9 mouse cellular contexts compared by ENCODE assay signal in genomic region chr2:112266780-112267179, GRCm38 (mm10). TPM values are rescaled to one million over a fixed set of nuclear protein-coding genes. Genes with fewer than 3 reads are reported as not detected.
DNase-seq lines count a peak whose midpoint lies in the region; ATAC-seq and TF ChIP-seq lines count a peak whose summit lies in the region.
"Had no signal": no experiment of that assay in that cellular context is flagged by ENCODE, and none has a peak within 500 bp of the region (broad histone marks: within the 10 kb centered on the region; RNA-seq: fewer than 3 reads in every experiment).

No protein-coding gene starts in this region.

- H3K4me2 ChIP-seq in heart, embryonic 14.5 days (ENCODE audit: low read length), result peak overlapping the region; percentile 90
- H3K4me2 ChIP-seq in limb, embryonic 13.5 days (replicated peaks), result peak overlapping the region; percentile 95

- H3K36me3 ChIP-seq in thymus, adult 2 months (ENCODE audit: control insufficient read depth, insufficient read depth, low read length), result no peaks in the 10 kb centered on the region
- 0 out of 2 replicates have a peak, but pooled peaks cover 3% of the 10 kb centered on the region for H3K36me3 ChIP-seq in heart, embryonic 14.5 days (ENCODE audit: control insufficient read depth, insufficient read depth, low read length)
- H3K36me3 ChIP-seq in limb, embryonic 13.5 days, result no peaks in the 10 kb centered on the region

- 2% methylated on average over 10 of the region's 10 CpGs for WGBS in thymus, adult 2 months
- WGBS in heart, embryonic 14.5 days, result 21% methylated on average over 10 of the region's 10 CpGs
- 35% methylated on average over 10 of the region's 10 CpGs for WGBS in limb, embryonic 13.5 days
- 2% methylated on average over 10 of the region's 10 CpGs for WGBS in olfactory bulb, adult 2 months

- no peak for ATAC-seq in CD4-positive, CD25-positive, alpha-beta regulatory T cell, adult 4 months
- ATAC-seq in heart, embryonic 14.5 days (ENCODE audit: insufficient number of reproducible peaks, insufficient read depth, low FRiP score, low read depth), result no peak
- no peak for ATAC-seq in limb, embryonic 13.5 days (ENCODE audit: low FRiP score, low read depth)

- no peaks in the 10 kb centered on the region for H3K27me3 ChIP-seq in thymus, adult 2 months (ENCODE audit: control insufficient read depth, insufficient read depth, low read length)
- H3K27me3 ChIP-seq in heart, embryonic 14.5 days (ENCODE audit: control insufficient read depth, insufficient read depth, low read length), result no peaks in the 10 kb centered on the region
- no peaks in the 10 kb centered on the region for H3K27me3 ChIP-seq in limb, embryonic 13.5 days

- no peaks in the 10 kb centered on the region for H3K9me3 ChIP-seq in heart, embryonic 14.5 days (ENCODE audit: control insufficient read depth, low read length)
- H3K9me3 ChIP-seq in limb, embryonic 13.5 days, result no peaks in the 10 kb centered on the region

- peak overlapping the region; percentile 89 for H3K9ac ChIP-seq in heart, embryonic 14.5 days (ENCODE audit: low read length)
- peak overlapping the region; percentile 76 for H3K9ac ChIP-seq in limb, embryonic 13.5 days

- peak overlapping the region; percentile 81 for H3K4me3 ChIP-seq in thymus, adult 2 months (ENCODE audit: control insufficient read depth, insufficient read depth, low read length)
- H3K4me3 ChIP-seq in heart, embryonic 14.5 days (ENCODE audit: control insufficient read depth in 1 of 2, insufficient read depth in 1 of 2, low read depth in 1 of 2, low read length in 2 of 2), result peak overlapping the region; percentile 87 to 88
- H3K4me3 ChIP-seq in limb, embryonic 13.5 days, result peak overlapping the region; percentile 76
- H3K4me3 ChIP-seq in olfactory bulb, adult 2 months (ENCODE audit: insufficient read depth, low read depth, low read length), result peak overlapping the region; percentile 60

- peak overlapping the region; percentile 95 for H3K27ac ChIP-seq in thymus, adult 2 months (ENCODE audit: control insufficient read depth, insufficient read depth, low read length)
- peak overlapping the region; percentile 56 to 96 for H3K27ac ChIP-seq in heart, embryonic 14.5 days (replicated peaks in 1 of 2; ENCODE audit: control insufficient read depth in 1 of 2, insufficient read depth in 1 of 2, low read depth in 2 of 2, low read length in 2 of 2)
- H3K27ac ChIP-seq in limb, embryonic 13.5 days, result no peak overlapping the region
- peak overlapping the region; percentile 52; the same call in 1 of the 2 replicates for H3K27ac ChIP-seq in olfactory bulb, adult 2 months (ENCODE audit: insufficient read depth, low read depth, low read length)

- peaks cover 14% of the 10 kb centered on the region for H3K4me1 ChIP-seq in thymus, adult 2 months (replicated peaks; ENCODE audit: control insufficient read depth, insufficient read depth, low read length)
- H3K4me1 ChIP-seq in heart, embryonic 14.5 days (ENCODE audit: control insufficient read depth in 2 of 2, insufficient read depth in 2 of 2, low read length in 2 of 2), result peaks cover 2 to 32% of the 10 kb centered on the region in 2 experiments
- H3K4me1 ChIP-seq in limb, embryonic 13.5 days, result peaks cover 34% of the 10 kb centered on the region
- 0 out of 2 replicates have a peak, but pooled peaks cover 4% of the 10 kb centered on the region for H3K4me1 ChIP-seq in olfactory bulb, adult 2 months (ENCODE audit: control insufficient read depth, insufficient read depth, low read length)

- TF ChIP-seq POLR2A in thymus, adult 2 months (IDR thresholded peaks at IDR 0.05; ENCODE audit: control insufficient read depth, extremely low read depth, insufficient read depth, low read length, poor library complexity), result no peak
- no peak for TF ChIP-seq POLR2A in olfactory bulb, adult 2 months (IDR thresholded peaks at IDR 0.05; ENCODE audit: insufficient read depth, low read depth, low read length)

- no peak for TF ChIP-seq CTCF in thymus, adult 2 months (IDR thresholded peaks at IDR 0.05; ENCODE audit: borderline replicate concordance, control insufficient read depth, extremely low read depth, insufficient read depth, low read length, poor library complexity)
- no peak for TF ChIP-seq CTCF in olfactory bulb, adult 2 months (IDR thresholded peaks at IDR 0.05; ENCODE audit: insufficient read depth, low read depth, low read length)

- peak; percentile 29 for DNase-seq in CD4-positive, CD25-positive, alpha-beta regulatory T cell, adult 2 months (ENCODE audit: low read depth, low spot score)
- peak; percentile 32 for DNase-seq in thymus, adult 2 months
- DNase-seq in thymus, postnatal 10 days (ENCODE audit: low spot score in 2 of 2), result no peak
- DNase-seq in layer of hippocampus, adult 9-10 months (ENCODE audit: low spot score), result no peak

RNA-seq across cellular contexts. Expression of gene Gm21985, which starts 0.7 kb away (rescaled TPM):
- not detected for polyA plus RNA-seq in CD4-positive, CD25-positive, alpha-beta regulatory T cell, adult 4 months (2017; shearing (Covaris generic))
- 0.03 TPM in 1 of 2 replicates, not detected in the other for polyA plus RNA-seq in thymus, adult 2 months (2012; rRNA removed)
- polyA plus RNA-seq in heart, embryonic 14.5 days (2014; fragmentation: Nextera tagmentation; extraction: Ambion mirVana), result not detected in 2 replicates
- not detected in 2 replicates for polyA plus RNA-seq in limb, embryonic 13.5 days (2015; fragmentation: Nextera tagmentation; extraction: Ambion mirVana)
- polyA plus RNA-seq in olfactory bulb, adult 2 months (2012; ENCODE audit: insufficient read depth, insufficient read length, low replicate concordance, missing spikeins), result not detected in 2 replicates
- polyA plus RNA-seq: gonadal fat pad, adult 2 months had no signal

RNA-seq across cellular contexts. Expression of gene Slc12a6, which starts 1.2 kb away (rescaled TPM):
- polyA plus RNA-seq in CD4-positive, CD25-positive, alpha-beta regulatory T cell, adult 4 months (2017; shearing (Covaris generic)), result 10 to 100 TPM; 51.7 to 61.2 TPM
- 97.6 and 97.8 TPM in 2 replicates for polyA plus RNA-seq in thymus, adult 2 months (2012; rRNA removed)
- polyA plus RNA-seq in heart, embryonic 14.5 days (2014; fragmentation: Nextera tagmentation; extraction: Ambion mirVana), result 17.9 and 18.1 TPM in 2 replicates
- 9.2 and 9.5 TPM in 2 replicates for polyA plus RNA-seq in limb, embryonic 13.5 days (2015; fragmentation: Nextera tagmentation; extraction: Ambion mirVana)
- polyA plus RNA-seq in olfactory bulb, adult 2 months (2012; ENCODE audit: insufficient read depth, insufficient read length, low replicate concordance, missing spikeins), result 90.3 and 136 TPM in 2 replicates

RNA-seq across cellular contexts. Expression of gene Nop10, which starts 5.1 kb away (rescaled TPM):
- polyA plus RNA-seq in CD4-positive, CD25-positive, alpha-beta regulatory T cell, adult 4 months (2017; shearing (Covaris generic)), result 100 to 1,000 TPM; 153 to 229 TPM
- 100 and 126 TPM in 2 replicates for polyA plus RNA-seq in thymus, adult 2 months (2012; rRNA removed)
- polyA plus RNA-seq in heart, embryonic 14.5 days (2014; fragmentation: Nextera tagmentation; extraction: Ambion mirVana), result 176 and 180 TPM in 2 replicates
- polyA plus RNA-seq in limb, embryonic 13.5 days (2015; fragmentation: Nextera tagmentation; extraction: Ambion mirVana), result 189 and 193 TPM in 2 replicates
- polyA plus RNA-seq in olfactory bulb, adult 2 months (2012; ENCODE audit: insufficient read depth, insufficient read length, low replicate concordance, missing spikeins), result not detected in 2 replicates

RNA-seq across cellular contexts. Expression of gene Nutm1, which starts 7.7 kb away (rescaled TPM):
- not detected for polyA plus RNA-seq in CD4-positive, CD25-positive, alpha-beta regulatory T cell, adult 4 months (2017; shearing (Covaris generic))
- 0.03 TPM in 1 of 2 replicates, not detected in the other for polyA plus RNA-seq in thymus, adult 2 months (2012; rRNA removed)
- polyA plus RNA-seq in heart, embryonic 14.5 days (2014; fragmentation: Nextera tagmentation; extraction: Ambion mirVana), result not detected in 2 replicates
- not detected in 2 replicates for polyA plus RNA-seq in limb, embryonic 13.5 days (2015; fragmentation: Nextera tagmentation; extraction: Ambion mirVana)
- polyA plus RNA-seq in olfactory bulb, adult 2 months (2012; ENCODE audit: insufficient read depth, insufficient read length, low replicate concordance, missing spikeins), result not detected in 2 replicates

RNA-seq across cellular contexts. Expression of gene Lpcat4, which starts 27.5 kb away (rescaled TPM):
- polyA plus RNA-seq in CD4-positive, CD25-positive, alpha-beta regulatory T cell, adult 4 months (2017; shearing (Covaris generic)), result 10 to 100 TPM; 23.6 to 39.7 TPM
- 70.0 and 77.7 TPM in 2 replicates for polyA plus RNA-seq in thymus, adult 2 months (2012; rRNA removed)
- 10.3 and 12.1 TPM in 2 replicates for polyA plus RNA-seq in heart, embryonic 14.5 days (2014; fragmentation: Nextera tagmentation; extraction: Ambion mirVana)
- 15.2 and 18.4 TPM in 2 replicates for polyA plus RNA-seq in limb, embryonic 13.5 days (2015; fragmentation: Nextera tagmentation; extraction: Ambion mirVana)
- polyA plus RNA-seq in olfactory bulb, adult 2 months (2012; ENCODE audit: insufficient read depth, insufficient read length, low replicate concordance, missing spikeins), result not detected in 2 replicates

Comparison
In these comparisons a context has a peak if more than half of its experiments do, and no peak if none do; other contexts are left out.
1. DNase-seq: peak in CD4-positive, CD25-positive, alpha-beta regulatory T cell, adult 2 months (single experiment) and thymus, adult 2 months (single experiment); none in thymus, postnatal 10 days (0 of 2) and layer of hippocampus, adult 9-10 months (single experiment).
2. Peak in every context shown above with its lines, with median percentiles within 50 percentile points of each other: H3K4me3 ChIP-seq.